Mouse (Mus musculus): ENCODE data around the gene Tmem39a. TPM values are rescaled to one million over a fixed set of nuclear protein-coding genes. Genes with fewer than 3 reads are reported as not detected.

Tmem39a gene
- polyA plus RNA-seq, 2 experiments = 27.8 to 29.3 TPM

GRCm38 (mm10) chr16:38602989-38603804 is 44.7 kb downstream of the Tmem39a start:
- H3K4me2 ChIP-seq (ENCODE audit: low read depth) = no peak overlapping the region
- TF ChIP-seq EP300 (IDR thresholded peaks at IDR 0.05; ENCODE audit: low read depth) (no peak), CTCF (IDR thresholded peaks at IDR 0.05; ENCODE audit: low read depth) (no peak)
- DNase-seq (ENCODE audit: low read depth in 3 of 3, low spot score in 3 of 3) = no peak

DNA sequence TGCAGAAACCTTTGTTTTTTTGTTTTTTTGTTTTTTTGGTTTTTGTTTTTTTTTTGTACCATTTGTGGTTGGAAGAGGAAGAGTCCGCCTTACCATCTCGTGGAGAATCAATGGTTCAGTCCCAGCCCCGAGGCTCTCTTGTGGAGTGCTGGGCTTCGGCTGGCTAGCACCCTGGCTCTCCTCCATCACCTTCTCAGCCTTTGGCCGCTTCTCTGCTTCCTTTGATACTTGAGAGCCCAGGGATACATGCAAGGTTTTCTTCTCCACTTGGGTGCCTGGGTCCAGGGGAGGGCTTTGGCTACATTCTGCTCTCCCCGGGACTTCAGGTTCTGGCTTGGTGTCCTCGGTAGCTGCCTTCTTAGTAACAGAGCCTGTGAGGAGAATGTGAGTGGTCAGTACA is 48.0 kb downstream of the Tmem39a start:
- Histone ChIP-seq H3K4me1 (replicated peaks; ENCODE audit: control insufficient read depth in 2 of 2, insufficient read depth in 2 of 2, low read length in 1 of 2) (no peaks in the 10 kb centered on the region), H3K9me3 (ENCODE audit: control insufficient read depth, low read length) (no peaks in the 10 kb centered on the region), H3K4me2 (ENCODE audit: low read depth) (no peak overlapping the region), H3K4me3 (ENCODE audit: insufficient read depth in 1 of 2, low read depth in 2 of 2, low read length in 2 of 2) (no peak overlapping the region), H3K27ac (no peak overlapping the region), H3K9ac (replicated peaks) (no peak overlapping the region), H3K27me3 (ENCODE audit: control insufficient read depth, insufficient read depth, low read length) (no peaks in the 10 kb centered on the region), H3K36me3 (replicated peaks; ENCODE audit: control insufficient read depth, insufficient read depth, low read depth) (no peaks in the 10 kb centered on the region)
- ATAC-seq (ENCODE audit: insufficient read depth) (no peak), DNase-seq (ENCODE audit: low read depth in 3 of 3, low spot score in 3 of 3) (no peak)
- no peak for TF ChIP-seq CTCF (IDR thresholded peaks at IDR 0.05; ENCODE audit: low read depth)
- no peak for TF ChIP-seq EP300 (IDR thresholded peaks at IDR 0.05; ENCODE audit: low read depth)
- 56% methylated on average over 7 of the region's 7 CpGs for WGBS (ENCODE audit: insufficient replicate concordance)

More at GRCm38 (mm10) chr16:38602989-38603804, 44.7 kb downstream of the Tmem39a start:
- H3K4me3 ChIP-seq (ENCODE audit: insufficient read depth in 1 of 2, low read depth in 2 of 2, low read length in 2 of 2) = no peak overlapping the region
- H3K27ac ChIP-seq = no peak overlapping the region
- H3K4me1 ChIP-seq (replicated peaks; ENCODE audit: control insufficient read depth in 2 of 2, insufficient read depth in 2 of 2, low read length in 1 of 2) = no peaks in the 10 kb centered on the region
- H3K9ac ChIP-seq (replicated peaks) = no peak overlapping the region
- no peaks in the 10 kb centered on the region for H3K36me3 ChIP-seq (replicated peaks; ENCODE audit: control insufficient read depth, insufficient read depth, low read depth)
- H3K9me3 ChIP-seq (ENCODE audit: control insufficient read depth, low read length) = no peaks in the 10 kb centered on the region
- ATAC-seq (ENCODE audit: insufficient read depth) = no peak
- H3K27me3 ChIP-seq (ENCODE audit: control insufficient read depth, insufficient read depth, low read length) = no peaks in the 10 kb centered on the region
- WGBS (ENCODE audit: insufficient replicate concordance) = 46% methylated on average over 11 of the region's 11 CpGs

DNA sequence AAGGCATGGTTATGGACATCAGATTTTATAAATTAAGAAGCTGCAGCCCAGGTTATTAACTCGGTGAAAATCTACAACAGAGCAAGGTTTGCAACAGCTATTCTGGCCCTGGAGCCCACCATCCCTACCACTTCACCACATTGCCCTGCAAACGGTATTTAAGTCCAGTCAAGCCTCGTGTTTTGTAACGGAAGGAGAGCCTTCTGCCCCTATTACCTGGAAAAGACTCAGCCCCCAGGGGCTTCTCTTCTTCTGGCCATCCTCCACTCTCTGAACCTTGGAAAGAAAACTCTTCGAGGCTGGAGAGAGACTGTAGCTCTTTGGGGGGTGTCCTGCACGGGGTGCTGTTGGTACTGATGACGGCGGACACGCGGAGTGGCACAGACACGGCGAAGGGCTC is 50.2 kb downstream of the Tmem39a start:
- no peak overlapping the region for H3K4me3 ChIP-seq (ENCODE audit: insufficient read depth in 1 of 2, low read depth in 2 of 2, low read length in 2 of 2)
- no peaks in the 10 kb centered on the region for H3K27me3 ChIP-seq (ENCODE audit: control insufficient read depth, insufficient read depth, low read length)
- no peaks in the 10 kb centered on the region for H3K36me3 ChIP-seq (replicated peaks; ENCODE audit: control insufficient read depth, insufficient read depth, low read depth)
- ATAC-seq (ENCODE audit: insufficient read depth) = no peak
- no peak for DNase-seq (ENCODE audit: low read depth in 3 of 3, low spot score in 3 of 3)
- no peaks in the 10 kb centered on the region for H3K9me3 ChIP-seq (ENCODE audit: control insufficient read depth, low read length)
- WGBS (ENCODE audit: insufficient replicate concordance) = 69% methylated on average over 12 of the region's 12 CpGs
- no peak overlapping the region for H3K4me2 ChIP-seq (ENCODE audit: low read depth)
- no peaks in the 10 kb centered on the region for H3K4me1 ChIP-seq (replicated peaks; ENCODE audit: control insufficient read depth in 2 of 2, insufficient read depth in 2 of 2, low read length in 1 of 2)
- no peak overlapping the region for H3K27ac ChIP-seq
- TF ChIP-seq EP300 (IDR thresholded peaks at IDR 0.05; ENCODE audit: low read depth) (no peak), CTCF (IDR thresholded peaks at IDR 0.05; ENCODE audit: low read depth) (no peak)
- H3K9ac ChIP-seq (replicated peaks) = no peak overlapping the region

- no peaks in the 10 kb centered on the region for H3K36me3 ChIP-seq (replicated peaks; ENCODE audit: control insufficient read depth, insufficient read depth, low read depth)
- 66% methylated on average over 18 of the region's 18 CpGs for WGBS (ENCODE audit: insufficient replicate concordance)
- H3K4me2 ChIP-seq (ENCODE audit: low read depth) = no peak overlapping the region
- H3K27me3 ChIP-seq (ENCODE audit: control insufficient read depth, insufficient read depth, low read length) = no peaks in the 10 kb centered on the region
- no peaks in the 10 kb centered on the region for H3K4me1 ChIP-seq (replicated peaks; ENCODE audit: control insufficient read depth in 2 of 2, insufficient read depth in 2 of 2, low read length in 1 of 2)
- TF ChIP-seq CTCF (IDR thresholded peaks at IDR 0.05; ENCODE audit: low read depth) = no peak
- TF ChIP-seq EP300 (IDR thresholded peaks at IDR 0.05; ENCODE audit: low read depth) = no peak
- H3K9ac ChIP-seq (replicated peaks) = no peak overlapping the region
- no peak overlapping the region for H3K4me3 ChIP-seq (ENCODE audit: insufficient read depth in 1 of 2, low read depth in 2 of 2, low read length in 2 of 2)
- no peak for ATAC-seq (ENCODE audit: insufficient read depth)
- no peak for DNase-seq (ENCODE audit: low read depth in 3 of 3, low spot score in 3 of 3)
- no peak overlapping the region for H3K27ac ChIP-seq
- H3K9me3 ChIP-seq (ENCODE audit: control insufficient read depth, low read length) = no peaks in the 10 kb centered on the region
Observed at GRCm38 (mm10) chr16:38609092-38609491, 50.6 kb downstream of the Tmem39a start.

- no peak for DNase-seq (ENCODE audit: low read depth in 3 of 3, low spot score in 3 of 3)
- H3K4me1 ChIP-seq (replicated peaks; ENCODE audit: control insufficient read depth in 2 of 2, insufficient read depth in 2 of 2, low read length in 1 of 2) = no peaks in the 10 kb centered on the region
- no peaks in the 10 kb centered on the region for H3K9me3 ChIP-seq (ENCODE audit: control insufficient read depth, low read length)
- H3K4me3 ChIP-seq (ENCODE audit: insufficient read depth in 1 of 2, low read depth in 2 of 2, low read length in 2 of 2) = no peak overlapping the region
- TF ChIP-seq EP300 (IDR thresholded peaks at IDR 0.05; ENCODE audit: low read depth) (no peak), CTCF (IDR thresholded peaks at IDR 0.05; ENCODE audit: low read depth) (no peak)
- no peak overlapping the region for H3K9ac ChIP-seq (replicated peaks)
- WGBS (ENCODE audit: insufficient replicate concordance) = 63% methylated on average over 5 of the region's 5 CpGs
- no peak overlapping the region for H3K27ac ChIP-seq
- no peak overlapping the region for H3K4me2 ChIP-seq (ENCODE audit: low read depth)
- ATAC-seq (ENCODE audit: insufficient read depth) = no peak
- no peaks in the 10 kb centered on the region for H3K36me3 ChIP-seq (replicated peaks; ENCODE audit: control insufficient read depth, insufficient read depth, low read depth)
- no peaks in the 10 kb centered on the region for H3K27me3 ChIP-seq (ENCODE audit: control insufficient read depth, insufficient read depth, low read length)
Observed at GRCm38 (mm10) chr16:38612646-38613045, 54.1 kb downstream of the Tmem39a start.
